Mouse (Mus musculus): ENCODE data around the gene Mkrn1.
A peak's percentile ranks its signal among the peaks of the same experiment; 100 is the strongest.
"Not testable (repeated sequence)": the region's sequence is repeated elsewhere in the genome, so short reads cannot be mapped to it uniquely, and the experiment has no call there.

The Mkrn1 gene

DNA sequence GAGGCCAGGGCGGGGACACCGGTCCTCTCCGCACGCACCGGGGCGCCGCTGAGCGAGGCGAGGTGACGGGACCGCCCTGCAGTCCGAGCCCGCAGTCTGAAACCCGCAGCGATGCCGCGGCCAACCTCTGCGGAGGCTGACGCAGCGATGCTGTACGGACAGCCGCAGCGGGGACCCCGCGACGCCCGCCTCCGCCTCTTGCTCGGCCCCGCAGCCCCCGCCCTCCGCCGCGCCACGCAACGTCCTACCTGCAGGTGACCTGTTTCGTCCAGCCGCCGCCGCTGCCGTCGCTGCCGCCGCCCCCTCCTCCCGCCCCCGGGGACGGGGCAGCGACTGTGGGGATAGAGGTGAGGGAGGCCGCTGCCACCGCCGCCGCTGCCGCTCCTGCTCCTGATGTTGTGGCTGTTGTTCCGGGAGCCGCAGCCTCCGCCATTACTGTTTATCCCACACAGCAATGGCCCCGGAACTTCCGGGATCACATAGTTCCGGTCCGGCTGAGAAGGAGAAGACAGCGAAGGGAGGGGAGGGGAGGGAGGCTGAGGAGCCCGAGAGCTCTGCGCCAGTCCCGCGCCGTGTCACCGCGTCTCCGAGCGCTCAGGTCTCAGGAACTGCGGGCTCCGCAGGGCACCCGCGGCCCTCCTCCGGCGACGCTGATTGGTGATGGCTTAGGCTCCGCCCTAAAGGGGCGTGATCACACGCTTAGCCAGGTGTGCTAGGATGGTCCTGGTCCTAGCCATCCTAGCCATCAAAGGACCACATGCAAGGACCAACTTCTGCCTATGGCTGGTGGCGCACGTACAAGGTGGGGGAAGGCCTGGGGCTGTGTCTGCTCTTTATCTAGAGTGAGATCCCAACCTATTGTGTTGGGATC lies at the start of gene Mkrn1:
Mkrn1 (minus strand) TSS at position 612 of the 871 bp plus-strand sequence.
- peak; percentile 74 to 80 for DNase-seq (ENCODE audit: low spot score in 2 of 2)

GRCm38 (mm10) chr6:39469427-39469826 lies 49.2 kb upstream of the Mkrn1 start:
- no peak for DNase-seq (ENCODE audit: low spot score in 2 of 2)

GRCm38 (mm10) chr6:39462621-39463538 lies 42.6 kb upstream of the Mkrn1 start:
- DNase-seq (ENCODE audit: low spot score in 2 of 2) = peak; percentile 44 to 76

- DNase-seq (ENCODE audit: low spot score in 2 of 2) = no peak
Measured at GRCm38 (mm10) chr6:39460040-39460439, 39.8 kb upstream of the Mkrn1 start.

DNA sequence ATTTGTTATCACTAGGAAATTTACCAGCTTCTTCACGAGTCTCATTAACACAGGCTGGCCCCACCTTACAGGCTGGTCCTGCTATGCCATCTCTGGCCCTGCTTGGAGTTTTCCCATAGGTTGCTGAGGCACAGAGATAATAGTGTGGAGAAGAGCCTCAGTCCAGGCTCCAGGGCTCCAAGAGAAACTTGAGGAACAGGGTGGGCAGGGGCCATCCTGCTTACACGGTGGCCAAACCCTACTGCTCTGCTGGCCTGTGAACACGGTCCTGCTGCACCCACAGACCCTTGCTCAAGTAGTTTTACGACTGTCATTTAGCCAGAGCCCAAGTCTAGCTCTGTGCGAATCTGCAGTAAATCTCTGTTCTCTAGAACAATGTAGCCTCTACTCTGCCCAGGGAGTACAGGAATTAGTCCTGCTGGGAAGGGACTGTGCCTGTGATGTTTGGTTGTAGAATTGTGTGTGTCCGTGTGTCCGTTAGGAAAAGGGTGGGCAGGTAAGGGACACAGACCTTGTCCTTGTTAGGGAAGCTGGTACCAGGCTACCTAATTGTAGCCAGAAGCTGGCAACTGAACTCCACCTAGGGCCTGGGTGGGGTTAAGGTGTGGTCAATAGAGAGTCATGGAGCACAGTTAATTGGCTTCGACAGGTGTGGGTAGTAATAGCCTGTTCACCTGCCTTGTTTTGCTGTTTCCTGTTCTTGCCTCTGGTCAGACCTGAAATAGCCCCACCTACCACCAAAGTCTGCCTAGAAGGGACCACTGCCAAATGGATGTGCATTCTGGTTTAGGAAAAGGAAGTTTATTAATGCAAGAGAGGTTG lies 35.3 kb upstream of the Mkrn1 start:
- no peak for DNase-seq (ENCODE audit: low spot score in 2 of 2)

GRCm38 (mm10) chr6:39454616-39455015 lies 34.4 kb upstream of the Mkrn1 start:
- DNase-seq (ENCODE audit: low spot score in 2 of 2) = no peak

DNA sequence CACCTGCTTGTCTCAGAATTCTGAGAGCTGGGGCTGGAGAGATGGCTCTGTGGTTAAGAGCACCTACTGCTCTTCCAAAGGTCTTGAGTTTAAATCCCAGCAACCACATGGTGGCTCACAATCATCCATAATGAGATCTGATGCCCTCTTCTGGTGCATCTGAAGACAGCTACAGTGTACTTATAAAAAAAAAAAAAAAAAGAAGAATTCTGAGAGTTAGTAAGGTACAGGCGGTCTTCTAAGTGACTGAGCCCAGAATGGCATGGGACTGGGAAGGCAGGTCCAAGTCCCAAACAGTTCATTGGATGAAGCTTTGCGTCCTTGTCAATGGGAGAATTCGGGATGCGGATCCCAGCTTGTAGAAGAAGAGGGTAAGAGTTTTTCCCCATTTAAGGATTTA lies 33.3 kb upstream of the Mkrn1 start:
- DNase-seq (ENCODE audit: low spot score in 2 of 2) = no peak

DNA sequence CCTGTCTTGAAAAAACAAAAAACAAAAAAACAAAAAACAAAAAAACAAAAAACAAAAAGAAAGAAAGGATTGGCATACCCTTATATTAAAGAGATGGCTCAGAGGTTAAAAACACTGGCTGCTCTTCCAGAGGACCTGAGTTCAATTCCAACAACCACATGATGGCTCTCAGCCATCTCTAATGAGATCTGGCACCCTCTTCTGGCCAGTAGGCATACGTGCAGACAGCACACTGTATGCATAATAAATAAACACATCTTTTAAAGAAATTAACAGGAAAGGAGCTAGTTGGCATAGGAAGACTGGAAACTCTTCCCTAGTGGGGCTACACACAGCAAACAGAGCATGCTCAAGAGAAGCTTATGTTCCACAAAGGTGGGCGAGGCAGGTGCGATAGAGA lies 30.8 kb upstream of the Mkrn1 start:
- DNase-seq (ENCODE audit: low spot score in 2 of 2) = no peak

DNA sequence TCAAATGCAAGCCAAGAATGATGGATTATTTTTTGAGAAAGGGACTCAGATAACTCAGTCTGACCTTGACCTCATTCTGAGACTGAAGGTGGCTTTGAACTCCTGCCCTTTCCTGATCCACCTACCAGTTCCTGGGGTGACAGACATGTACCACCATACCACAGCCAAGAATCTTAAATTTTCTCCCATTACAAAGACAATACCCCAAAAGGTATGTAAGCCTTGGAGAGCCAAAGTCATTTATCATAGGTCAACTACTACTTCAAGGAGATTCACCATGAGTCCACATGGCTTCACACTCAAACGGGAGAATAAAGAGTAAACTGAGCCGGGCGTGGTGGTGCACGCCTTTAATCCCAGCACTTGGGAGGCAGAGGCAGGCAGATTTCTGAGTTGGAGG lies 30.3 kb upstream of the Mkrn1 start:
- no peak for DNase-seq (ENCODE audit: low spot score in 2 of 2)

DNA sequence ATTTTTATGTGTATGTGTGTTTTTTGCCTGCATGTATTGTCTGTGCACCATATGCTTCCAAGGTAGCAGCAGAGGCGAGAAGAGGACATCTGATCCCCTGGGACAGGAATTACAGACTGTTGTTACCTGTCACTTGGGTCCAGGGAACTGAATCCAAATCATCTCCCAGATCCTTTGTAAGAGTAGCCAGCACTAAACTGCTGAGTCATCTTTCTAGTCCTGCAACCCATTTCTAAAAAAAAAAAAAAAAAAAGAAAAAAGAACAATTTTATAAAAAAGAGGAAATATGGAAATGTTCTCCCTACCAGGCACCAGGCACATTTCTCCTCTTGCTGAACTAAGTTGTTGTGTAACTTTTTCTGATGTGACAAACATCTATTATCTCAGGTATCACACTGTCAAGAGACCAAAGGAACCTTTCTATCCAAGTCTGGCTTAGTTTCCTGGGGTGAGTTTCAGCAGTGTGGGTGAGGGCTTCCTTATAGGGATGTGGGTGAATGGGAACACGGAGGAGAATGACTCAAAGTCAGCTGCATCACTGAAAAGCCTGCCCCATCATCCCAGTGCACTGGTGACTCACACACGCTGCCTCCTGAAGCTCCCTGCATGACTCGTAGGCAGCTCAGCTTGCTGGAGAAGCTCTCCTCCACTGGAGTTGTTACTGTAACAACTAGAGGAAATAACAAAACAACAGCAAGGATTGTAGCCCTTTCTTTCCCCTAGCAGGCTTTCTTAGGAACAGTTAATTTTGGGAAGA lies 27.3 kb upstream of the Mkrn1 start:
- no peak for DNase-seq (ENCODE audit: low spot score in 2 of 2)

DNA sequence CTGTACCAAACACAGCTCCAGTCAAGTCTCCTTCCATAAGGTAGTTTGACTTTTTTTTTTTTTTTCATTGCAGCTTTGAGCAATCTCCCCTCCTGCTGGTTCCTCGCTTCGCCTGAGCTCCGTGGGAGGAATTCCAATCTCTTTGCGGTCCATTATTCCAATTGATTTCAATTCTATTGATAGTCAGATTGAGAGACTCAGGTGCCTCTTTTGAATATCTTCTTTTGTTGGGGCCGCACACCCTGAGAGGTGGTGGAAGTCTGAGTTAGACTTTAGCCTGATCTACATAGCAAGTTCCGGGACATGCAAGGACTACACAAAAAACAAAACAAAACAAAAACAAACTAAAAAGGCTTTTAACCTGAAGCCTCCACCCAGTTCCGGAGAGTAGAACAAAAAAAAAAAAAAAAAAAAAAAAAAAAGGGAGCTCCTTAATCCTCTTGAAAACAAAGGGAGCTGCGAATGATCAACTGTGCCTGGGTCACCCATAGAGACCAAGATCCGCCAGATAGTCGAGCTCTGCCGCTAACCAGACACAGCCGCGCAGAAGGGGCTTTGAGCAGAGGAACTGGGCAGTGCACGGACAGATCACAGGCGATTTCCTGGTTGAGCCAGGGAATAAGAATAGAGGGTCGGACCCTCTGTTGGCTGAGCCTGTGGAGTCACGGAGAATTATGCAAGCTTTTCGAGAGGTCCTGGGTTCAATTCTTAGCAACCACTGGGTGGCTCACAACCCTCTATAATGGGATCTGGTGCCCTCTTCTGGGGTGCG lies 25.7 kb upstream of the Mkrn1 start:
- no peak for DNase-seq (ENCODE audit: low spot score in 2 of 2)

DNA sequence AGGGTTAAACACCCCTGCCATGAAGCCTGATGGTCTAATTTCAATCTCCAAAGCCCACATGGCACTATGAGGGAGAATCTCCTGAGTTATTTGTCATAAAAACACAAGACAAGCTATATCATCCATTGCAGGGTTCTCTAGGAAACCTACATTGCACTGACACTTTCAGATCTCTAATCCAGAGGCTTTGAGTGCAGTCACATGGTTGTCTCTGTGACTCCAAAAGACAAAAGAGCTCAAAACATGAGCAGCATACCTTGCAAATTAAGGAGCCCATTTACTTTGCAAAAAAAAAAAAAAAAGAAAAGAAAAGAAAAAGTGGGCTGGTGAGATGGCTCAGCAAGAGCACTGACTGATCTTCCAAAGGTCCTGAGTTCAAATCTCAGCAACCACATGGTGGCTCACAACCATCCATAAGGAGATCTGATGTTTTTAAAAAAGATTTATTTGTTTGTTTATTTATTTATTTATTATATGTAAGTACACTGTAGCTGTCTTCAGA lies 22.6 kb upstream of the Mkrn1 start:
- DNase-seq (ENCODE audit: low spot score in 2 of 2) = no peak

- DNase-seq (ENCODE audit: low spot score in 2 of 2) = no peak
Measured at GRCm38 (mm10) chr6:39440207-39440606, 19.9 kb upstream of the Mkrn1 start.

- DNase-seq (ENCODE audit: low spot score in 2 of 2) = not testable (repeated sequence)
Measured at GRCm38 (mm10) chr6:39437519-39437918, 17.3 kb upstream of the Mkrn1 start.

DNA sequence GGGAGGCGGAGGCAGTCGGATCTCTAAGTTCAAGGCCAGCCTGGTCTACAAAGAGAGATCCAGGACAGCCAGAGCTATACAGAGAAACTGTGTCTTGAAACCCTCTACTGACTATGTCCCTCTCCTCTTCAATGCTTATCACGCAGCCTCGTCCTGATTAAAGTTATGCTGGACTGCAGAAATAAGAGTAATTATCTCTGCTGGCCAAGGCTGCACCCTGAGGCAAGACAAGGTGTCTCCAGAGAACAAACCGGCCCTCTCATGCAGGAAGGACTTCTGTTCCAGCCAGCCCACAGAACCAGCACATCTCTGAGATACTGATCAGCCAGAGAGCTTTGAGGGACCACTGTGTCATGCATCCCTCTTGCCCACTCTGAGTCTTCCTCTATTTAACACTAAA lies 15.6 kb upstream of the Mkrn1 start:
- no peak for DNase-seq (ENCODE audit: low spot score in 2 of 2)

GRCm38 (mm10) chr6:39434886-39435492 lies 14.7 kb upstream of the Mkrn1 start:
- DNase-seq (ENCODE audit: low spot score in 2 of 2) = no peak

DNA sequence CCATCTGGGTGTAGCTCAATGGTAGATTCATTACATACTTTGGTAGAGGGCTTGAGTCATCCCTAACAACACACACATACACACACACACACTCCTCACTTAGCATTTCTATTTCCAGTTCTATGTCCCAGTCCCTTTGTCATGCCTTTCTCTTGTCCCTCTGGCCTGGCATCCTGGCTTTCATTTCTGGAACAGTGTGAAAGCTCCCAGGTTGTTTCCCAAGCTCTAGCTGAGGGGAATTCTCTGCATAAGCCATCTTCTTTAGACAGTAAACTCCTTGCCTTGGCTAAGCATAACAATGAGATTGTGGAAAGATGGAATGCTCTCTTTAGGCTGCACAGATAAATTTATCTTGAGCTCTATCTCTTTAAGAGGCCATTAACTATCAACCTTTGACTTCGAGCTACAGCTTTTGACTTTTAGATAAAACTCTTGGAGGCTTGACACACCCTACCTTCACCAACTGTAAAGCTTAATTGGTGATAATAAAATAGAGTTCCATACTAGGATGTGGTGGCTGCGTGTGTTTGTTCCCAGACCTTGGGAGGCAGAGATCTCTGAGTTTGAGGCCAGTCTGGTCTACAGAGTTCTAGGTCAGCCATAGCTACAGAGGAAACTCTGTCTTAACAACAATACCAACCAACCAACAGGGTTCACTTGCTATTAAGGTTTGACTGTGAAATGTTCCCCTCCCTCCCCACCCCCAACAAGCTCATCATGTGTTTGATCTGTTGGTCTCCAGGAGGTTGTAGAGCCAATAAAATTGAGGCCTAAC lies 14.0 kb upstream of the Mkrn1 start:
- no peak for DNase-seq (ENCODE audit: low spot score in 2 of 2)

- no peak for DNase-seq (ENCODE audit: low spot score in 2 of 2)
Measured at GRCm38 (mm10) chr6:39433701-39434100, 13.4 kb upstream of the Mkrn1 start.

GRCm38 (mm10) chr6:39433174-39433573 lies 12.9 kb upstream of the Mkrn1 start:
- DNase-seq (ENCODE audit: low spot score in 2 of 2) = no peak
